Mouse (Mus musculus) lung, postnatal 36 days (tissue): ENCODE measurements around the gene Faap100.
"Not testable (repeated sequence)": the region's sequence is repeated elsewhere in the genome, so short reads cannot be mapped to it uniquely, and the experiment has no call there.

Experiments used
- DNase-seq: peaks from one replicate; pipeline ENCODE4 v3.0.0; 2022; ENCODE audit warnings: mixed read lengths

Faap100 gene

GRCm38 (mm10) chr11:120378611-120379540, at the start of gene Faap100:
Gene Faap100, minus strand, starts transcription at chr11:120378764.
- peak; percentile 93 for DNase-seq

- DNase-seq, result no peak
Measured at GRCm38 (mm10) chr11:120426727-120427126, 48.2 kb upstream of the Faap100 start.

- DNase-seq, result peak; percentile 67
Measured at GRCm38 (mm10) chr11:120423569-120424295, 45.2 kb upstream of the Faap100 start.

- no peak for DNase-seq
Measured at GRCm38 (mm10) chr11:120422651-120423568, 44.3 kb upstream of the Faap100 start.

GRCm38 (mm10) chr11:120418592-120418991, 40.0 kb upstream of the Faap100 start:
- no peak for DNase-seq

- DNase-seq, result no peak
Measured at GRCm38 (mm10) chr11:120417852-120418251, 39.3 kb upstream of the Faap100 start.

GRCm38 (mm10) chr11:120413621-120414020, 35.1 kb upstream of the Faap100 start:
- DNase-seq, result not testable (repeated sequence)

- DNase-seq, result no peak
Measured at GRCm38 (mm10) chr11:120406445-120406844, 27.9 kb upstream of the Faap100 start.

- no peak for DNase-seq
Measured at GRCm38 (mm10) chr11:120405867-120406266, 27.3 kb upstream of the Faap100 start.

GRCm38 (mm10) chr11:120404814-120405213, 26.2 kb upstream of the Faap100 start:
- DNase-seq, result no peak

GRCm38 (mm10) chr11:120399319-120399718, 20.8 kb upstream of the Faap100 start:
- DNase-seq, result no peak

GRCm38 (mm10) chr11:120397602-120398001, 19.0 kb upstream of the Faap100 start:
- no peak for DNase-seq

- DNase-seq, result peak; percentile 20
Measured at GRCm38 (mm10) chr11:120395661-120396060, 17.1 kb upstream of the Faap100 start.

GRCm38 (mm10) chr11:120388580-120388979, 10.0 kb upstream of the Faap100 start:
- DNase-seq, result no peak

- no peak for DNase-seq
Measured at GRCm38 (mm10) chr11:120387157-120387556, 8.6 kb upstream of the Faap100 start.

- DNase-seq, result no peak
Measured at GRCm38 (mm10) chr11:120386632-120387031, 8.1 kb upstream of the Faap100 start.

GRCm38 (mm10) chr11:120382509-120382908, 3.9 kb upstream of the Faap100 start:
- DNase-seq, result no peak

GRCm38 (mm10) chr11:120381157-120381556, 2.6 kb upstream of the Faap100 start:
- DNase-seq, result no peak

- no peak for DNase-seq
Measured at GRCm38 (mm10) chr11:120380271-120380670, 1.7 kb upstream of the Faap100 start.

GRCm38 (mm10) chr11:120378031-120378610, 443 bp downstream of the Faap100 start:
- peak; percentile 70 for DNase-seq

GRCm38 (mm10) chr11:120377337-120377736, 1.2 kb downstream of the Faap100 start:
- DNase-seq, result no peak
